Mouse (Mus musculus) activated CD4-positive, CD25-positive, alpha-beta regulatory T cell, adult 4 months (primary cell): ENCODE measurements at regions not wholly inside any gene's neighbourhood (a gene's known extent, or its start where the extent isn't known, plus 50 kb on each side); places are given as distances from the start of the nearest gene placed in this dataset.
A peak's percentile ranks its signal among the peaks of the same experiment; 100 is the strongest.

Experiments used
- ATAC-seq: one replicate; pipeline ENCODE4 v1.8.0; 2017

DNA sequence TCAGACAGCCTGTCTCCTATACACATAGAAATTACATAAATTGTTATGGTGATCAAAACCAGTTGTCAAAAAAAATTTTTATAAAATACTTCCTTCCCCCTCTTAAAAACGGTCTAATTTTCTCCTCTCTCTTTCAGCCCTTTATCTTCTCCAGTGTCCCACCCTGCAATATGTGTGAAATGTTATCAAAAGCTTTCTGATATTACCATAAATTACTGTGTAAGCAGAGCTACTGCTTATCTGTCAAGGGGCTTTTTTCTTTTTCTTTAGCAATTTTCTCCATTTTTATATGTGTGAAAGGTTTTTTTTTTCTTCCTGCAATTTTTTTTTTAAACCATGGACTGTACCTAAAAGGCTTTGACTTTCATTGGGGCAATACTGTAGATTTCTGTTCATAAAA lies 508.4 kb upstream of the Adgrl2 start:
- no peak for ATAC-seq

DNA sequence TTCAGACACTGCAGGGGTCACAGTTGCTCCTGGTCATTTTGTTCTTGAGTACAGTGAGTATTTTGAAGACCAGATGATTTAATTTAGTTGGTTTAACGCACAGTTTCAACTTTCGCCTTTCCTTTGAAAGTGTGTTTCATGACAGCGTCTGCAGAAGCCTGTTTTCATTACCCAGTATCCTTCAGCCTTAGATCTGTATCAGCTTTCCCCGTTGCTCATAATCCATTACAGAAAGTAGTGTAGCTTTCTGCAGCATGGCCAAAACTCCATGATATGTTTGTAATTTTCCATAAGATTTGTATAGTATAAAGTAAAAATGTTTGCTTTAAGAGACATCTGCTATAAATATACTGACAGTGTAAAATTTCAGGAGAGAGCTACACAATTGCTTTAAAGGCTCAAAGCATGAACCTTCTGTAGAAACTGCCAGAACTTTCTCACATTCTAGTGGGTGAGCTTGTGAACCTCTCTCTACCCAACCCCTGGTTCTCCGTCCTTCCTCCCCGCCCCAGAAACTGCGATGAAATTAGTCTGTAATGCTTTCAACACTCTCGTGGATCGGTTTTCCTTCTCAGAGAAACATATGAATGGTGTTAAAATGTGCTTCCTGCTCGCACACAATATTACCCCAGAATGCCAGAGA lies 506.6 kb upstream of the Adgrl2 start:
- ATAC-seq: no peak

DNA sequence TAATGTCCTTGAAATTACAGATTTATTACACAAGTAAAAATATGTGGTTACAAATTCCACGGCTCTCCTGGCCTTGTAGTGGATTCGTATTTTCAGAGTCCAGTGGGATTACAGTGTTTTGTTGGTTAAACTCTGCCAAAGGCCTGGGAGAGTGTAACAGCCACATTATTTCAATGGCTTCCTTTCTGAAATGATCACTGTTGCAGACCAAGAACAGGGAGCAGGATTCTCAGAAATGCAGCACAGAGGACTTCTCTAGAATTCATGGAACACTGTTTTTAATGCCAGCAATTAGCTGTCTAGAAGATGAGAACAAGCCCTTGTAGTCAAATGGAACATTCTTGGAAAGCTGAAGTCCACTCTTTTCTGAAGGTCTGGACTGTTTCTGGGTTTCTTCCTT lies 505.8 kb upstream of the Adgrl2 start:
- no peak for ATAC-seq

DNA sequence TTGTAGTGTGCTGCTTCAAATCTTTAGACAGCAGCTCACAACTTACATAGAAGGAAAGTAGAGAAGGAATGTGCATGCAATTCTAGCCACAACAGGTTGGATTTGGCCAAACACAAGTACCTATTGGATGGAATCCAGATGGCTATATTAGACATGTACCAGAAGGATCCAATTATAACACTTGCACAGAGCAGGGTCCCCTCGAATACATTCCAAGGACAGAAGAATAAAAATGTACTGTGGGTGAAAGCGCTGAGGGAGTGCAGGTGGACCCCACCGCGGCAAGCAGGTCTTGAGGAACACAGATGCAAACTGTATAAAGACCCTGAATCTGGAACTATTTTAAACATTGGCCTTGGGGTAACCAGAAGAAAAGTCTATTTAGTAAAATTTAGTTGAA lies 497.8 kb upstream of the Adgrl2 start:
- no peak for ATAC-seq

DNA sequence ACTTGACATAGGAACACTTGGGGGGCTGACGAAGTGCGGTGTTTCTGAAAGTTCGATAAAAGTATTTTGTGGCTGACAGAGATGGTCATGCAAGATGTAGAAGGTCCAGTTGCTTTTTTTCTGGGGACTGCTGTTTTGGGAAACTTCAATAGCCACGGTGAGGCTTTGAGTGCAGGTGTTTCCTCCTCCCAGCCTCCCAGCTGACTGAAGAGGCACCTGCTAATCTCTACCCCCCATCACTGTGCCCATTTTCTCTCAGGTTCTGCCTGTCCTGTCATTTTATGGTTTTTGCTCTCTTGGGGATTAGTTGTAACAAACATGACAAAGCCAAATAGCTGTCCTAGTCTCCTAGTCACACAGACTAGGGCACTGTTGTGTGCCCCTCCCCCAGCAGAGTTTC lies 495.1 kb upstream of the Adgrl2 start:
- ATAC-seq: no peak

DNA sequence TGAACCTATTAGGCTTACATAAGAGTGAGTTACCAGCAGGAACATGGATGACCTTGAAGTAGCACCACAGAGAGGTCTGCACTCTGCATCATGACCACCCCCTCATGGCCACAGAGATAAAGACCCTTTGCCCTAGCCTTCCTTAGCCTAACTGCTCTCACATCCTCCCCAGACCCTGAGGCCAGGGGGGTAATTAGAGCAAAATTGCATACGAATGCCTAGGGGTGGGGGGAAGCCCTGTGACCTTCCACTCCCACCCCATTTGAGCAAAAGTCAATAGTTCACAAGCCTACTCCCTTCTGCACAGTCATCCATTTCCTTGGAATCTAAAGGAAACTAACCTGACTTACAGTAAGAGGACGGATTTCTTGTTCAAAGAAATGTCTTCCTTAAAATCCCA lies 494.0 kb upstream of the Adgrl2 start:
- ATAC-seq: no peak

DNA sequence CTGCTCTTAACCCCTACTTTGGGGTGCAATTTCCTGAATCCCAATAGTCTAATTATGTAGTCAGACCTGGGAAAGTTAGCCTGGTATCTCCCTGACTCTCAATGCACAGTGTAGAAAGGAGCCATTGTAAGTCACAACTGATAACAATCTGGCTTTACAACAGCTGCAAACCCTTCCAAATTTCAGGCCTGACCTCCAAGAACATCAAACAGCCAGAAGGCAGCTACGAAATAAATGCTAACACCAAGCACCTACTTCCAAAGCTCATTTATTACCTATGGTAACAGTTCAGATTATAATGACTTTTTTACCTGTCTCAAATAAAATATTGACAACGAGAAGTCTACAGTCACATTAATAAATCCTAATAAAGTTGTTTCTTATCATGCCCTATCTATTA lies 485.8 kb upstream of the Adgrl2 start:
- no peak for ATAC-seq

DNA sequence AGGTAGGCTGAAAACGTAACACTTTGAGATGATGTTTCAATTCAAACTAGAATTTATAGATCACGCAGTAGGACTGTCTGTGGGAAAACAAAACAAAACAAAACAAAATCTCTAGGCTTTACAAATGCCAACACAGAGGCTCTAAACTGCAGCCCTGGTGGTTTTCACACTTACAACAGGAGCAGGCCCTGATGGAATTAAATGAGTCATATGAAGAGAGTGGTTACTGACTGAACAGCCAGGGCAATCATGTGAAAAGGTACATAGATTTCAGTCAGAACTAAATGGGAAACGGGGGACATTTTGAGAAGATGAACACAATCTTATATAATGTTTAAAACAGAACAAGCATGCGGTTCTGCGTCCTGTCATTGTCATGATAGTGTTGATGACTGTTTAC lies 476.6 kb upstream of the Adgrl2 start:
- no peak for ATAC-seq

DNA sequence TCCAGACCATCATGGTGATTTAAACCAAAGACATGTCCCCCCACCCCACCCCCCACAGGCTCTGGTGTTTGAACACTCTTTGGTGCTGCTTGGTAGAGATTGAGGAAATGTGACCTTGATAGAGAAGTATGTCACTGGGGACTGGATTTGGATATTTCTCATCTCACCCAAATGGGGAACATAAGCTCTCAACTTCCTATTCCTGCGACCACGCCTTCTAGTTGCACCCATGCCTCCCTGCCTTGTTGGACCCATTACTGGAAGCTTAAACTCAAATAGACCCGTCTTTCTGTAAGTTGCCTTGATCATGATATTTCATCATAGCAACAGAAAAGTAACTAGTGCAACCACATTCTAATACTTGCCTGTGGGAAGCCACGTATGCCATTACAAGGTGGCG lies 474.2 kb upstream of the Adgrl2 start:
- no peak for ATAC-seq

DNA sequence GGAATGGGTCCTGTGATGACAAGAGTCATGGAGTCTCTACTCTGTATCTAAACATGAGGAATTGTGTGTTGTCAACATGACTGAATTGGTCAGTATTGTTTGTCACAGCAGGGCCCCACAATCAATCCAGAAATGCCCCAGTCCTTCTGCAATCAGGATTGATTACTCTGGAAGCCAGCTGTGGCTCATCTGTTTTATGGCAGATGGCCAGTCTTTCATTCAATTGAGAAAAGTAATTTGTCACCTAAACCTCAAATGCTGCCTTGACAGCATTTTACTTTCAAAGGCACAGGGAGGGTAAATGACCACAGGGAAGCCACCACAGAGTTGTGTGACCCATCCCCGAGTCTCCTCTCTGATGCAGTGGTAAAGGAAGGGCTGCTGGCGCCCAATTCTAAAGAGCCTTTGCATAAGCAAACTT lies 471.8 kb upstream of the Adgrl2 start:
- ATAC-seq: no peak

DNA sequence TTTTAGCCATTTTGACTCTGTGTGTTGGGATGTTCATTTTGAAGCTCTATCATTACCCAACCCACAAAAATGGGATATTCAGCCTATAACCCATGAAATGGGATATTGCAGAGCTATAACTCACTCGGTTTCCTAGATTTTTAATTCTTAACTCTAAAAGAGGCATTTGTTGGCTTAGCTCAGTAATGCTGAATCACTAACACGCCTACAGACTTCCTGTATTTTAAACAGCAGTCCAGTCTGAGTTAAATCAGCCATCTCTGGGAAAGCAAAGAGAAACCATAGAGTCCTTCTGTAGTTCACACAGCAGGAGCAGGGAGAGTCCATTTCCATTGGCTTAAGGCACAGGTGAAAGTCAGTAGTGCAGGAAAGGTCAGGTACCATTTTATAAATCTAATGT lies 471.3 kb upstream of the Adgrl2 start:
- ATAC-seq: no peak

DNA sequence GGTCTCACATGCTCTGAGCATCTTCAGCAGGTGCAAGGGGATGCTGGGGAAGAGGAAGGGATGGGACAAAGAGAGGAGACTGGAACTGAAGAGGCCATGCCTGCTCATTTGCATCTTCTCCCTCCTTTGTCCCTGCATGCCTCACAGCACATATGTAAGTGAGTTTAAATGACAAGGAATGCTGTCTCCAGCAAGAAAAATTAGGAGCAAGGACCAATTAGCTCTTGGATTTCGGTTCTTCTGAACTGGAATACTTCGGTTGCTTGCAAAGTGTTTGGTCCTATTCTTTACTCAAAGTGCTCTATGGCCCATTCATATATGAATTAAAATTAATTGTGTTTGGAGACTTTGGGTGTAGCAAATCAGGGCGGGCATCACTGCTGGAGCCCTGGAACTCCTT lies 459.0 kb upstream of the Adgrl2 start:
- no peak for ATAC-seq

DNA sequence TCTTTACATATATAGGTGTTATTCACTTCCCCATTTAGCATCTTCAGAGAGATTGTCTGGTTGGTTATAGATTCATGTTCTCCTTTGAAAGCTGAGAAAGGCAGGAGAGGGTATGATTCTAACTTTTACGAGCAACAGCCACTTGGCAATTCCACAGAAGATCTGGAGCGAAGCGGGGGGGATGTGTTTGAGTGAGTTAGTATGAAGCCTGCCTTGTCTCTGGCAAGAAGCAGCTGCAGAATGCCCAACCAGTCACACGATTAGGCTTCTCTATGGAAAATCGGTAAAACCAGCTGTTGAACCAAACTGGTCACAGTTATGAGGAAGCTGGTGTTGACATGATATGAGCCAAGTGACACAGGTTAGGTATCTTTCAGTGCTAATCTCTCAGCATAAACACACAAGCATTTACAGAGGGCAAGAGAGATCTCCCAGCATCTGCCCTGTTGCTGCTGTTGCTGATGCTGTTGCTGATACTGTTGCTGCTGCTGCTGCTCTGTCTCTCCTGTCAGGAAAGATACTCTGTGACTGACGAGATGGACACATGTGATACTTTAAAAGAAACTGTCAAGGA lies 455.7 kb upstream of the Adgrl2 start:
- no peak for ATAC-seq

DNA sequence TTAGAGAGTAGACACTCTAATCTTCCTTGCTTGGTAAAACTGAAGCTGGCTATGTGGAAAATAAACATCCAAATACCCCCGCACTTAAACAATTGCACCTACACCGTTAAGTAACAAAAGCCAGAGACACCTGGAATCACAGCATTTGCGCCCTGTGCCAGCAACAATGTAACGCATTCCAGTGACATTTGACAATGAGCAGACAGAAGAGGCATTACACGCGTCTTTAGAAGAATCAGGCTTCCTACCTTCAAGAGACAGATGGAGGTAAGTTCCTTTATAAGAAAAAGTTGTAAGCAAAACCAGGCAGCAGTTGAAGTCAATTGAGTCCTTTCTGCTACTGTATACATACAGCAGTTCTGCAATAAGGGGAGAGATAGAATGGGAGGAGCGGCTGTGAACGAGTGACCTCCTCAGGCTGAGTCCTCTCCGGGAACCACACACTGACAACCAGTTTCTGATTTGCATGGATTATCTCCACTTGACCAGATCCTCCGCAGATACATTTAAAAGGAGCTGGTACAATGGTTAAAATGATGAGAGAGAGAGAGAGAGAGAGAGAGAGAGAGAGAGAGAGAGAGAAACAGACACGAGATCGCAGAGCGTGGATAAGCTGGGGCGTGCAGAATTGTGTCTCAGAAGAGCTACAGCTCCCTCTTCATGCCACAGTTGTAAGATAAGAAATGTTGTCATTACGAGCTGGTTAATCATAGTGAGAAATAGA lies 454.7 kb upstream of the Adgrl2 start:
- ATAC-seq: no peak

DNA sequence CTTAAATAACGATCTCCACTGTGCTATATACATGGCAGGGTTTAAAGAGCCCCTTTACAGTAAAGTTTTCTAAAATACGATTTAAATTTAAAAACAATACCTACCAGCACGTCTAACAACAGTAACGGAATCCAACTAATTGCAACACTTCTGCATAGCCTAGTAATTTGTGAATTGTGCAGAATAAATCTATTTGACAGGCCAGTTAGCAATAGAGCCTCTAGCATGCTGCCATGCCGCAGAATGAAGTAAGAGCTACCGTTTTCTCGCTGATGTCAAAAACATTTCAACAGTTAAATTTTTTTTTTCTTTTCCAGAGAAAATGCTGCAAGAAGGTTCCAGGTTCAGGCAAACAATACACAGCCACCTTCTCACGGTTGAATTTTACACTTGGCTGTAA lies 454.0 kb upstream of the Adgrl2 start:
- ATAC-seq: no peak

DNA sequence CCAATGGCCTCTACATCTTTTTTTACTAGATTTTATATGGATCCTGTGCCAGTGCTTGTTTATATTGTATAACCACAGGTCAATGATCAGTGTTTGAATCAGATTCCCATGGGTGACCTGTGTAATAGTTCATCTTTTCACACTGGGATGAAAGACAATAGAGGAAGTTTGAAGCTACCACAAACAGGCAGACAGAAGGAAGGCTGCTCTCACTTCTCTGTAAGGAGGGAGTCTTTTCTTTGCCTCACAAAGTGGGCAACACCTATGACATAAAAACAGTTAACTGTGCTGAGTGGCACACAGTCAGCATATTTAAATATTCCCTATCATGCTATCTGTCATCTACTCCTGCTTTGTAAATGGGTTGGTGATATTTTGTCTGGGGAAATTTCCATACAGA lies 450.9 kb upstream of the Adgrl2 start:
- no peak for ATAC-seq

DNA sequence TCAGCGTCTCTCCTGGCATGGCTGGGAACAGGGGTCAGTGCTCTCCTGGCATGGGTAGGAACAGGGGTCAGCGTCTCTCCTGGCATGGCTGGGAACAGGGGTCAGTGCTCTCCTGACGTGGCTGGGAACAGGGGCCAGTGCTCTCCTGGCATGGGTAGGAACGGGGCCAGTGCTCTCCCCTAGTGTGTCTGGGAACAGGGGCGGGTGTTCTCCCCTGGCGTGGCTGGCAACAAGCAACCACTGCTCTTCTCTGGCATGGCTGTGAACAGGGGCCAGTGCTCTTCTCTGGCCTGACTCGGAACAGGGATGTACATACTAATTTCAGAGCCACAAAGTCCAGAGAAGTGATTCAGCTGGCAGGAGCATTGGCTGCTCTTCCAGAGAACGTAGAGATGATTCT lies 447.4 kb upstream of the Adgrl2 start:
- ATAC-seq: no peak

DNA sequence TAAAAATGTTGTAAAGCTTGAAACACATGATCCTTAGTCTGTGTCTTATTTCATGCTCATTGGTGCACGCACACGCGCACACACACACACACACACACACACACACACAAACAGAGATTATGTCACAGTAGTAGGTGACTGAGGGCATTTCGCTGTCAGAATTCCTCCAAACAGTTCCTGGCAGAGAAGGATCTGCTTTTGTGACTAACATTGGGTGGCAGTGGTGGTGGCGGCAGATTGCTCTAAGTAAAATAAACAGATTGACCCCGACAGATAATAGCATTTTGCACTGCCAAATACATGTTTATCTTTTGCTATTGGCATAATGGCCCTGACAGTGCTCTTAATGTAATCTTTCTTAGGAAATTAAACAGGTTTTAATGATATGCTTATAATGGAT lies 446.6 kb upstream of the Adgrl2 start:
- no peak for ATAC-seq

DNA sequence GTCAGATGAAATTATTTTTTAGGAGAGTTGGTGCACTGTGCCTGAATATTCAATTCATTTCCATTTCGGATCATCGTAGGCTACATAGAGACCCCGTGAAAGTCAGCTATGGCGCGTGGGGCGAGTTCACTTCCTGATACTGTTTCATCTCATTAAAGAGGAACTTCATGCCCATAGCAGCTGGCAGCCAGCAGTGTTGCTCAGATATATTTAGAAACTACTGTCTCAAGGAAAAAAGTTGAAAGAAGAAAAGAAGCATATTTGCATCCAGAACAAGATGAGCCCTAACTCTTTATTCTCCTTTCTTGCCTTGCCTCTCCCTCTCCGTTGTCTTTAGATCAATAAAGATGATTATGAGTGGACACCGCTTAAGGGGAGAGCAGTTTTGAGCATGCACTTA lies 446.1 kb upstream of the Adgrl2 start:
- no peak for ATAC-seq

DNA sequence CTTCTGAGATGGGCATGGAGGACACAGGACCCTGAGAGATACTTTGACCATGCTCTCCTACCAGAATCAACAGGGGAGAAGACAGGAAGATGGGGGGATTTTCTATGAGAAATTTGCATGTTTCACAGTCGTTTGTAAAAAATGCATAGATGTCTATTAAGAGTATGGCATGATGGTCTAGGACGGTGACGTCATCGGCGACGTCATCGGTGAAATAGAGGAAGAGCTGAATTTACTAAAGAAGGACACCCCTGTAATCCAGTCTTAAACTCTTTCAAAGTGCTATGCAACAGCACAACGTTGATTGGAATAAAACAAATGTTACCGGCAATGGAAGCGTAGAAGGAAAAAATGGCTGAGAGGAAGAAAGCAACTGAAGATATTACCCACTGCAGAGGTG lies 441.4 kb upstream of the Adgrl2 start:
- no peak for ATAC-seq

DNA sequence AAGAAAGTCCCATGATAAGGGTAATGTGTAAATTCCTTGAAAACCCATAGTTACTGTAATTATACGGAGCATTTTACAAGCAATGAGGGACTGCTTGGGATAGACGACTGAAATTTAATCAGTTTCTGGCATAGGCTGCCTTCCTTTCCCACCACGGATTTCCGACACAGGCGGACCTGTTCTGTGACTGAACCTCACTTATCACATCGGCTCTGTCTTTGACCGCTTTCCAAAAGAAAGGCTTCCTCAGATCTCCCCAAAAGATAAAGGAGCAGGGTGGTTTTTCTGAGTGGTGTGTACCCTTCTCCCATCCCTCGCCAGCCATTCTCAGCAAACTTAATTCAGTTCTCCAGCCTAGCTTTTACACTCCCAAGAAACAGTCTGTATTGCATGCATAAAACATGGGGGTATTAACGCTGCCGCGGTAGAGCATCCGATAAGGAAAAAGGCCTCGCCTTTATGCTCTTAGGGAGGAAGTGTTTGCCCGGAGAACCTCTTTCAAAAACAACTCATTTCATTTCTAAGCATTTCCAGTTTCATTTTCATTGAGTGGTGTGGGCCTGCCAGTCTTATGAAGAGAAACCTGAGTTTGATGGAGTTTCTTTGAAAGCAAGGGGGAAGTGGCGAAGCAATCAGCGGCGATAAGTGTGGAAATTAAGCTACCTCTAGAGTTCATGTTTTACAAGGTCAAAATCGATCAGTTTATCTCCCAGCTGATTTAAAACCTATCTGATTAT lies 435.8 kb upstream of the Adgrl2 start:
- peak; percentile 49 for ATAC-seq

DNA sequence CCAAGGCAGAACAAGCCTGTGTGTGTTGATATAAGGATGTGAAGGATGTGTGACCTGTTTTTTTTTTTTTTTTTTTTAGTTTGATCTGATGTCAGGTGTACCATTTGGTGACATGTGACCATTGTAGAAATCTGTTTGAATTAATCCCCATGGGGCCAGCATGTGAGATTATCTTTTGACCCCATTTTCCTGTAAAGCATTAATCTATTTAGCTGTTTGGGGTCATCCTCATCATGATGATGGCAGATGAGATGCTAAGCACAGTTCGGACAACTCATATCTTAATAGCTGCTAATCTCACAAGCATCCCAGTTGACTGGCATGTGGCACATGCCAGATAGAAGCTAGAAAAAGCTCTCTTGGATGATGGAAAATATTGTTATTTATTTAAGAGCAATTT lies 434.0 kb upstream of the Adgrl2 start:
- no peak for ATAC-seq

DNA sequence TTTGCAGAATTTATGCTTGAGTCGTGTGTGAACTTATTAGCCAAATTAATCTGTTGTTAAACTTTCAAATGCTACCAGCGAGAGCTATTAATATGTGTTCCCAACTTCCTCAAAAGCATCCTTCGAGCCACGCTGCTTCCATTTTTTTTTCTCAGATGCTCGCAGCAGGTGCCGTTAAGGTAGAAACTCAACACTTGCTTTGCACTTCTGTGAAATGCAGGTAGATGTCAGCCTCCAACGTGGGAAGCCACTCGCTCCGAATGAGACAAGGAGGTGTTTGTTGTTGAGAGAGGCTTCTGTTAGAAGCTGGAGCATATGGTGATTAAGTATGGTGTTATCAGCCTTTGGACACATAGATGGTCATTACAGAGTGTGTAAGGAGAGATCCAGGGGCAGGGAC lies 433.1 kb upstream of the Adgrl2 start:
- ATAC-seq: no peak

DNA sequence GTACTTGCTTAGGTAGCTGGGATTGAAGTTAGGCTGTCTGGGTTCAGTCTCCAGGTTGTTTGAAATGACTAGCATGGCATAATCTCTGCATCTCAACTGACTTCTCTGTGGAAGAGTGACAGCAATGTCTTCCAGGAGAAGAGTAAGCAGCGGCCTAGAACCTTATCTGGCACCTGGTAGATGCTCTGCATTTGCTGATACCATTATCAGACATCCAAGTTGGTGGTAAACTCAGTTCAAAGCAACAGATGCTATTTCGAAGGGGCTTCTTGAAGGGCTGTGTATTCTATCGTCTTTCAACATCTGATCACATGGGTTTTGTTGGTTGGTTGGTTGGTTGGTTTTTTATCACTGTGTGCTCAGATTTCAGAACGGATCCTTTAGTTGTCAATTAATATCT lies 424.7 kb upstream of the Adgrl2 start:
- no peak for ATAC-seq
